Mouse (Mus musculus): Measurements from ENCODE around the gene Olfr1324. TPM values are rescaled to one million over a fixed set of nuclear protein-coding genes. Genes with fewer than 3 reads are reported as not detected.

Olfr1324 gene
- polyA plus RNA-seq, 1 experiment, result not detected

GRCm38 (mm10) chrX:50374978-50375377, 53.3 kb downstream of the Olfr1324 start:
- TF ChIP-seq CTCF (IDR thresholded peaks at IDR 0.05; ENCODE audit: control insufficient read depth, insufficient read depth, low read length), result no peak
- no peak for TF ChIP-seq POLR2A (IDR thresholded peaks at IDR 0.05; ENCODE audit: borderline replicate concordance, control insufficient read depth, low read depth, low read length)
- H3K4me1 ChIP-seq (ENCODE audit: control insufficient read depth, insufficient read depth, low read length), result no peaks in the 10 kb centered on the region
- WGBS, result 80% methylated on average over 1 of the region's 1 CpGs
- H3K27ac ChIP-seq (ENCODE audit: control insufficient read depth, insufficient read depth, low read depth, low read length, poor library complexity), result no peak overlapping the region
- no peak overlapping the region for H3K4me3 ChIP-seq (replicated peaks; ENCODE audit: control insufficient read depth, low read depth, low read length)

All from bone marrow, adult 2 months (tissue).